Mouse (Mus musculus): ENCODE measurements around the gene Dck. TPM values are rescaled to one million over a fixed set of nuclear protein-coding genes. Genes with fewer than 3 reads are reported as not detected.

Gene Dck
- polyA plus RNA-seq, 1 experiment from 2014 or later = 58.9 TPM

DNA sequence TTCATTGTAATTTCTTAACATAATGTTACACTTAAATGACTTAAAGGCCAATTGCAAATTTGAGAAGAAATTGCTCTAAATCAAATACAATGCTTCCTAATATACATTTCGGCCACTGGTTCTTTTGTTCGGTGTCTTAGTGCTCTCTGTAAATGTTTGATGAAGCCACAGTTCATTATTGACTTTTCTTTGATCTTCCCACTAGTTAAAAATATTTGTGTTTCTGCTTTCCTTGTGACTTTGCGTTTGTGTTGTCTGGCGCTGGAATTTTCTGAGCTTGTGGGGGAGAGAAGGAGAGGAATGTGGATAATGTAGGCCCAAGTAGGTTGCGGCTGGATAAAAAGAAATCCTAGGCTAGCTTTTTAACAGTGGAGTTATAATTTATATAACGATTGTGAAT, 32.3 kb downstream of the Dck start:
- no peak overlapping the region for H3K4me2 ChIP-seq (replicated peaks; ENCODE audit: low read depth, low read length)
- no peaks in the 10 kb centered on the region for H3K27me3 ChIP-seq (ENCODE audit: control insufficient read depth, insufficient read depth, low read length)
- no peak overlapping the region for H3K4me3 ChIP-seq (ENCODE audit: low read length)
- H3K36me3 ChIP-seq (ENCODE audit: control insufficient read depth, insufficient read depth, low read length) = no peaks in the 10 kb centered on the region
- peaks cover 11% of the 10 kb centered on the region for H3K4me1 ChIP-seq (ENCODE audit: control insufficient read depth, insufficient read depth, low read length)
- WGBS = 53% methylated on average over 6 of the region's 6 CpGs
- ATAC-seq (ENCODE audit: low FRiP score, low TSS enrichment) = no peak
- no peaks in the 10 kb centered on the region for H3K9me3 ChIP-seq (ENCODE audit: control insufficient read depth, low read length)
- no peak overlapping the region for H3K9ac ChIP-seq (ENCODE audit: low read depth, low read length)
- H3K27ac ChIP-seq (ENCODE audit: low read depth, low read length) = no peak overlapping the region

DNA sequence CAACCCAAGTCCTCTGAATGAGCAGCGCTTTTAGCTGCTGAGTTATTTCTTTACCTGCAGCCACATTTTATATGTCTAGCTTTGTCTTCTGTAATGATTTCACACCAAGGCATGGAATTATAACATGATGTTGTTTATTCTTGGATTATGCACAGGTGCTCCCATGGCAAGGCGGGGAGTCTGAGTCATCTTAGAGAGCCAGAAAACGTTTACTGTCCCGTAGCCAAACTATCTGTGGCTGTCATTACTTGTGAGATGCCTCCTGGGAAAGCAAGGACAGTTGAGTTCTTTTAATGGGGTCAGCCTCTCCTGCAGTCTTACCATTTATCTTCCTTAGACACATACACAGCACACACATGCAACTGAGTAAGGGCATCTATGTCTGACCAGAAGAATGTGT, 40.8 kb downstream of the Dck start:
- Histone ChIP-seq H3K4me3 (ENCODE audit: low read length) (no peak overlapping the region), H3K9ac (ENCODE audit: low read depth, low read length) (no peak overlapping the region), H3K4me2 (replicated peaks; ENCODE audit: low read depth, low read length) (no peak overlapping the region), H3K9me3 (ENCODE audit: control insufficient read depth, low read length) (no peaks in the 10 kb centered on the region), H3K36me3 (ENCODE audit: control insufficient read depth, insufficient read depth, low read length) (no peaks in the 10 kb centered on the region), H3K4me1 (ENCODE audit: control insufficient read depth, insufficient read depth, low read length) (no peaks in the 10 kb centered on the region), H3K27me3 (ENCODE audit: control insufficient read depth, insufficient read depth, low read length) (no peaks in the 10 kb centered on the region), H3K27ac (ENCODE audit: low read depth, low read length) (no peak overlapping the region)
- no peak for ATAC-seq (ENCODE audit: low FRiP score, low TSS enrichment)
- 85% methylated on average over 4 of the region's 4 CpGs for WGBS

DNA sequence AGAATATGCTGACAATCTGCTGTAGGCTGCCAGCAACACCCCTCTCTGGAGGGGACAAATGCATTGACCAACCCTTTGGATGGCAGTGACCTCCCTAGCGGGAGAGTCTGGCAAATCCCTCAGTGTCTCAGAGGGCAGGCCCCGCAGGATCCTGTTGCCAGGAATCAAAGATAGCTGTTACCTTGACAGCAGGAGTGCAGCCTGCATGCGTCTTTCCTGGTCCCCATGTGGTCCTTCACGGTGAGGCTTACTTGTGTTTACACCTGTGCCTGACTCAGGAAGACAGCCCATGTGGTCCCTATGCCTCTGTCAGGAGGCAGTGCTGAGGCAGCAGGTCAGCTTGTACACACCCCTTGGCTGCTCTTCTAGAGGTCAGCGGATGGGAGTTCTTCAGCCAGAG, 41.5 kb downstream of the Dck start:
- Histone ChIP-seq H3K4me1 (ENCODE audit: control insufficient read depth, insufficient read depth, low read length) (no peaks in the 10 kb centered on the region), H3K4me2 (replicated peaks; ENCODE audit: low read depth, low read length) (no peak overlapping the region), H3K36me3 (ENCODE audit: control insufficient read depth, insufficient read depth, low read length) (no peaks in the 10 kb centered on the region), H3K9ac (ENCODE audit: low read depth, low read length) (no peak overlapping the region), H3K4me3 (ENCODE audit: low read length) (no peak overlapping the region), H3K9me3 (ENCODE audit: control insufficient read depth, low read length) (no peaks in the 10 kb centered on the region), H3K27ac (ENCODE audit: low read depth, low read length) (no peak overlapping the region), H3K27me3 (ENCODE audit: control insufficient read depth, insufficient read depth, low read length) (no peaks in the 10 kb centered on the region)
- ATAC-seq (ENCODE audit: low FRiP score, low TSS enrichment) = no peak
- 31% methylated on average over 5 of the region's 5 CpGs for WGBS

DNA sequence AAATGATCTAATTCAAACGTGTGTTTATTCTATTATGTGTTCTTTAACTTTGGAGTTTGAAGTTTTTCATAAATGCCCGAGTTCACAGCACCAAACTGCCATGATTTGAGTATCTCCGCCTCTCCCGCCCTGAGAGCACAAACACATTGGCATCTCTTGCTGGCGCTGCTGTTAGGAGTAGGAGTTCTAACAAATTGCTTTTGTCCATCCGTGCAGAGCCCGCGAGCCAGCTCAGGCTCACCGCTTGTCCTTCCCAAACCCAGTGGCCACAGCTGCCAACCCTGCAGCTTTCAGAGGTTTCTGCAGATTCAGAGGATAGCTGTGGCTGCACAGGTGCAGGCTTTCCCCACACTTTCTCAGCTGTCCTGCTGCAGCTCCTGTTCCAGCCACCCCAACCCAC, 42.5 kb downstream of the Dck start:
- 36% methylated on average over 9 of the region's 9 CpGs for WGBS
- ATAC-seq (ENCODE audit: low FRiP score, low TSS enrichment) = no peak

DNA sequence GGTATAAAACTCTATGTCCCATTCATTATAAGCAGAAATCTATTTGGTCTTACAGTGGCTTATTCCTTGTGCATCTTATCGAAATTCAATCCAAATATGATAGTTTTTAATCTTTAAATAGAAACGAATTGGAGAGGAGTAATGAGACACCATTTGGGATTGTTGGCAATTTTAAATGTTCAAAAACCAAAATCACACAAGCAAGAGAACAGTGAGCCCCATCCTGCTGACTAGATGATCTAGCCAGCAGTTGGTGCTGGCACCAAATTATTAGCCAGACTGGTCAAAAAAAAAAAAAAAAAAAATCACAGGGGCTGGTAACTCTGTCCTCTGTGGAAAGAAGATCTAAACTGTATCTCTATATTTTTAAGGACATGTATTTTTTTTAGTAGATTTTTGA, 48.4 kb downstream of the Dck start:
- no peak overlapping the region for H3K4me3 ChIP-seq (ENCODE audit: low read length)
- WGBS = 82% methylated on average over 2 of the region's 2 CpGs

More for the DNA sequence above, 42.5 kb downstream of the Dck start:
- Histone ChIP-seq H3K27ac (ENCODE audit: low read depth, low read length) (no peak overlapping the region), H3K9me3 (ENCODE audit: control insufficient read depth, low read length) (no peaks in the 10 kb centered on the region), H3K36me3 (ENCODE audit: control insufficient read depth, insufficient read depth, low read length) (no peaks in the 10 kb centered on the region), H3K4me2 (replicated peaks; ENCODE audit: low read depth, low read length) (no peak overlapping the region), H3K27me3 (ENCODE audit: control insufficient read depth, insufficient read depth, low read length) (no peaks in the 10 kb centered on the region), H3K9ac (ENCODE audit: low read depth, low read length) (no peak overlapping the region), H3K4me1 (ENCODE audit: control insufficient read depth, insufficient read depth, low read length) (no peaks in the 10 kb centered on the region), H3K4me3 (ENCODE audit: low read length) (no peak overlapping the region)

DNA sequence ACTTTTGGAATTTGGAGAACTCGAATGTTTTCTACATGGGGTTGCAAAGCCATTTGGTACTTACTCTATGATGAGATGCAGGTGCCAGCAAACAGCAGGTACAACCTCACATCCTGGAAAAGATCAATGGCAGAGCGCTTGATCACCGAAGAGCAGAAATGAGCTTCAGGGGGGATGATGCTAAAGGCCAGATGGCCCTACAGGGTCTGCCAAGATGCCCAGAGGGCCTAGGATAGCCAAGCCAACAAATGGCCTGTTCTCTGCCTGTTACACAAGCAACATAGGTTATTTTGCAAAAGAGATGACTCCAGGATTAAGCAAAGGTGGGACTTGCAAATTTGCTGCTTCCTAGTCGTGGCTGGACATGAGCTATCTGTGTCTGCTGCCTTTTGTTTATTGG, 49.8 kb downstream of the Dck start:
- 79% methylated on average over 4 of the region's 4 CpGs for WGBS
- Histone ChIP-seq H3K27me3 (ENCODE audit: control insufficient read depth, insufficient read depth, low read length) (no peaks in the 10 kb centered on the region), H3K9ac (ENCODE audit: low read depth, low read length) (no peak overlapping the region), H3K36me3 (ENCODE audit: control insufficient read depth, insufficient read depth, low read length) (no peaks in the 10 kb centered on the region), H3K4me3 (ENCODE audit: low read length) (no peak overlapping the region), H3K4me1 (ENCODE audit: control insufficient read depth, insufficient read depth, low read length) (no peaks in the 10 kb centered on the region), H3K4me2 (replicated peaks; ENCODE audit: low read depth, low read length) (no peak overlapping the region), H3K9me3 (ENCODE audit: control insufficient read depth, low read length) (no peaks in the 10 kb centered on the region), H3K27ac (ENCODE audit: low read depth, low read length) (no peak overlapping the region)
- no peak for ATAC-seq (ENCODE audit: low FRiP score, low TSS enrichment)

More for the DNA sequence above, 48.4 kb downstream of the Dck start:
- Histone ChIP-seq H3K9me3 (ENCODE audit: control insufficient read depth, low read length) (no peaks in the 10 kb centered on the region), H3K9ac (ENCODE audit: low read depth, low read length) (no peak overlapping the region), H3K4me1 (ENCODE audit: control insufficient read depth, insufficient read depth, low read length) (no peaks in the 10 kb centered on the region), H3K4me2 (replicated peaks; ENCODE audit: low read depth, low read length) (no peak overlapping the region), H3K36me3 (ENCODE audit: control insufficient read depth, insufficient read depth, low read length) (no peaks in the 10 kb centered on the region), H3K27me3 (ENCODE audit: control insufficient read depth, insufficient read depth, low read length) (no peaks in the 10 kb centered on the region), H3K27ac (ENCODE audit: low read depth, low read length) (no peak overlapping the region)
- no peak for ATAC-seq (ENCODE audit: low FRiP score, low TSS enrichment)

DNA sequence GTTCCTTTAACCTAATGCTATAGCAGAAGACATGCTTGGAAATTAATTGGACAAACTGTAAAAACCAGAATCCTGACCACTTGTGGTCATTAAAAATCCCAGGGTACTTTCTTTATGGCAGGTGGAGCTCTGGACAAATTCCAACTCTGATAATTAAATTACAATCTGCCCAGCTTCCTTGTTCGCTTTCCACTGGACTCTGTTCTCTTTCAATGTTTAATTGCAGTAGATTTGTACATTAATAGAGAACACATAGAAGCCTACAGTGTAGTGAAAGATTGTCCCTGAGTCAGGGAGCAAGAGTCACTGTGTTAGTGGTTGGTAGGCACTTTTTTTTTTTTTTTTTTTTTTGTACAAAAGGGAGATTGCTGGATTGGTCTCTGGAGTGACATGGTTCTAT, 56.7 kb downstream of the Dck start:
- Histone ChIP-seq H3K27me3 (ENCODE audit: control insufficient read depth, insufficient read depth, low read length) (no peaks in the 10 kb centered on the region), H3K36me3 (ENCODE audit: control insufficient read depth, insufficient read depth, low read length) (no peaks in the 10 kb centered on the region), H3K4me3 (ENCODE audit: low read length) (no peak overlapping the region), H3K9me3 (ENCODE audit: control insufficient read depth, low read length) (no peaks in the 10 kb centered on the region), H3K4me2 (replicated peaks; ENCODE audit: low read depth, low read length) (no peak overlapping the region), H3K9ac (ENCODE audit: low read depth, low read length) (no peak overlapping the region), H3K27ac (ENCODE audit: low read depth, low read length) (no peak overlapping the region), H3K4me1 (ENCODE audit: control insufficient read depth, insufficient read depth, low read length) (no peaks in the 10 kb centered on the region)
- WGBS = 79% methylated on average over 1 of the region's 1 CpGs
- ATAC-seq (ENCODE audit: low FRiP score, low TSS enrichment) = no peak

DNA sequence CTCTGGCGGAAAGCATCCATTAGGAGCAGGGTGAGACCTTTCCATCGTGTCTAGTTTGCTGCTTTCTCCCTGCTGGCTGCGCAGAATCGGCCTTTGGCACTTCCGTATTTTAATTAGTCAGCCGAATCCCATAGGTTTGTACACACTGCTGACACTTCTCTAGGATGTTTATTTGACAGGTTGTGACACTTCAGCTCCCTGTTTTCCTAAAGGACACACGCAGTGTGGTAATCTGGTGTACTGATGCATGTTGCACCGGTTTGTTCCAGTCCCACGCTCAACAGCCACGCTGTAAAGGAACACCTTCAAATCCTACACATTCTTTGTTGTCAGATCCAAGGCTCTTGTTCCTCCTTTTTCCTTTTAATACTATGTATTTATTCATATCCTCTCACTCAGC, 60.0 kb downstream of the Dck start:
- 80% methylated on average over 10 of the region's 10 CpGs for WGBS

DNA sequence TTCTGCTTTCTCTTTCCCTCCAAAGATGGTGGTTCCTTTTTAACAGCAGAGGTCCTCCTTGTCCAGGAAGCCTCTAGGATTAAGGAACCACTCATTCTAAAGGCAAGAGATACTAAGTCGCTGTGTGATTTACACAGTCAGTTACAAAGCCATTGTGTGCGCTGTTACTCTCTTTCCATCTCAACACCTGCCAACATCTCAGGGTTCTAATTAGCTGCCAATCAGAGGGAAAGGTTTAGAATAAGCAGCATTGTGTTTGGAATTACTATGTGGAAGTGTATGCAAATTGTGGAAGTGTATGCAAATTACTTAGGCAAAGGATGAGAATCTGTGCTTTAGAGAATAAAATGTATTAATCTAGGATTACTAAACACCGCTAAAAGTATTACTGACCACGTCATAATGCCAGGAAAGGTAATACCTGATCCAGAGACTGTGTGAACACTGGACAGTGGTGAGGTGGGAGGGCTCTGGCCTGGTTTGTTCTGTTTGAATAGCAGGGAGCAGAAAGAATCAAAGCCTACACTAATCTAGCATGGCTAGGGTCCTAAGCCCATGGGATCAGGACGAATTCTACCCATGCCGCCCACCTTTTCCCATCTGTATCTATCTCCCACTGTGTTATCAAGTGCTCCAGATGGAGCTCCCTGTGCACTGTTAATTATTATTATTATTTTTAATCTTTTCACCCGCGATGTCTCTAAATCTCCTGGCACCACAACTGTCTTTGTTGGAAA, 65.2 kb downstream of the Dck start:
- Histone ChIP-seq H3K9ac (ENCODE audit: low read depth, low read length) (no peak overlapping the region), H3K27ac (ENCODE audit: low read depth, low read length) (no peak overlapping the region), H3K4me1 (ENCODE audit: control insufficient read depth, insufficient read depth, low read length) (no peaks in the 10 kb centered on the region), H3K27me3 (ENCODE audit: control insufficient read depth, insufficient read depth, low read length) (no peaks in the 10 kb centered on the region), H3K9me3 (ENCODE audit: control insufficient read depth, low read length) (no peaks in the 10 kb centered on the region), H3K4me2 (replicated peaks; ENCODE audit: low read depth, low read length) (no peak overlapping the region), H3K4me3 (ENCODE audit: low read length) (no peak overlapping the region), H3K36me3 (ENCODE audit: control insufficient read depth, insufficient read depth, low read length) (no peaks in the 10 kb centered on the region)
- WGBS = 87% methylated on average over 8 of the region's 8 CpGs
- no peak for ATAC-seq (ENCODE audit: low FRiP score, low TSS enrichment)

More for the DNA sequence above, 60.0 kb downstream of the Dck start:
- Histone ChIP-seq H3K9me3 (ENCODE audit: control insufficient read depth, low read length) (no peaks in the 10 kb centered on the region), H3K9ac (ENCODE audit: low read depth, low read length) (no peak overlapping the region), H3K4me1 (ENCODE audit: control insufficient read depth, insufficient read depth, low read length) (no peaks in the 10 kb centered on the region), H3K4me3 (ENCODE audit: low read length) (no peak overlapping the region), H3K27ac (ENCODE audit: low read depth, low read length) (no peak overlapping the region), H3K36me3 (ENCODE audit: control insufficient read depth, insufficient read depth, low read length) (no peaks in the 10 kb centered on the region), H3K4me2 (replicated peaks; ENCODE audit: low read depth, low read length) (no peak overlapping the region), H3K27me3 (ENCODE audit: control insufficient read depth, insufficient read depth, low read length) (no peaks in the 10 kb centered on the region)
- ATAC-seq (ENCODE audit: low FRiP score, low TSS enrichment) = no peak
